Comparison of ENCODE assay signal across 8 mouse cellular contexts in the genomic region with DNA sequence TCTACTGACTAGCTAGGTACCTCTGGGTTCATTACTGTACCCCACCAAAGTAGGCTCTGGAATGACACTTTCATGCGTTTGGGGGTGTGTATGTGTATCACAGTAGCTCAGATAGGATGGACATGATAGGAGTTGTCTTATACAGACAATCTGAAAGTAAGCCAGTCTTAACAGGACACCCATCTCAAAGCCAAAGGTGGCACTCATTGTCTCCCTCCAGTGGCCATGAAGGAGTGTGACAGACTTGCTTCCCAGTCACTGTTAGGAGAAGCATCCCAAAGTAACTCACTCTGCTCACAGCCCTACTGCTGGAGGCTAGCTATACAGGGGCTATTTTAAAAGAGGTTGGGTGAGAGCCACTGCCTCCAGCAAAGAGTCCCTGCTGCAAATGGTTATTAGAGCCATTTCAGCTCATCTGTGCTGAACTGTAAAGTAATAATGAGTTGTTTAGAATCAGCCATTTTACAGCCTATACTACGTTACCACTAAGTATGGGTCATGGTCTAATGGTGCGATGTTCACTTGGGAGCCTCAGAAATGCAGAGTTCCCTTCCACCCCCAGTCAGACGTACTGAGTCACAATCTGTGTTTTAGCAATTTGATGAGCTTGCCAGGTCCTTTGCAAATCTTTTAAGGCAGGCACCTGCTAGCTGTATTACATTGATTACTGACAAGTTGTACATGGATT.
DNase-seq lines count a peak whose midpoint lies in the region.

No protein-coding gene starts in this region.

- no peak overlapping the region for H3K4me3 ChIP-seq in heart, embryonic 10.5 days

- no peaks in the 10 kb centered on the region for H3K36me3 ChIP-seq in heart, embryonic 10.5 days

- no peaks in the 10 kb centered on the region for H3K27me3 ChIP-seq in heart, embryonic 10.5 days (ENCODE audit: insufficient read depth, poor library complexity, severe bottlenecking)

- 81% methylated on average over 4 of the region's 4 CpGs for WGBS in heart, embryonic 10.5 days

- intact Hi-C loops in heart, postnatal 14 days (cut with DNase I), result loop anchor here (2.0 to 5.0 kb wide), 3 partner anchors 59 to 257 kb away; a partner anchor contains a TSS

- H3K9me3 ChIP-seq in heart, embryonic 10.5 days, result no peaks in the 10 kb centered on the region

- H3K27ac ChIP-seq in heart, embryonic 10.5 days, result no peak overlapping the region

- no peaks in the 10 kb centered on the region for H3K4me1 ChIP-seq in heart, embryonic 10.5 days

- peak; percentile 33 to 67 for DNase-seq in heart, adult 18-20 months
- no peak for DNase-seq in heart, embryonic 10.5 days (ENCODE audit: low spot score)
- peak; percentile 47 for DNase-seq in T-cell, adult 2 months (ENCODE audit: low spot score)
- peak; percentile 53 to 62 for DNase-seq in cerebellum, postnatal 36 days
- peak; percentile 30 to 60 for DNase-seq in heart, postnatal 14 days
- DNase-seq in kidney, postnatal 25 days, result peak; percentile 52 to 57
- DNase-seq in lung, postnatal 36 days, result peak; percentile 65
- DNase-seq in spleen, postnatal 36 days (ENCODE audit: low spot score in 2 of 2), result peak; percentile 34 to 45
